In genomic region chr13:111824178-111824577, GRCm38 (mm10) we compare ENCODE assay signal across 18 mouse cellular contexts.
"Had no signal": no experiment of that assay in that cellular context is flagged by ENCODE, and none has a peak within 500 bp of the region (broad histone marks: within the 10 kb centered on the region; RNA-seq: fewer than 3 reads in every experiment).

No protein-coding gene starts in this region.

- ATAC-seq: liver, postnatal 0 days; lung, postnatal 0 days; midbrain, embryonic 13.5 days; midbrain, embryonic 15.5 days had no signal

- H3K4me3 ChIP-seq: liver, embryonic 13.5 days; liver, embryonic 15.5 days; lung, embryonic 15.5 days; midbrain, embryonic 10.5 days; midbrain, embryonic 13.5 days; midbrain, embryonic 15.5 days; neural tube, embryonic 12.5 days; stomach, embryonic 15.5 days had no signal

- H3K36me3 ChIP-seq: liver, embryonic 13.5 days; liver, embryonic 15.5 days; lung, embryonic 15.5 days; midbrain, embryonic 10.5 days; midbrain, embryonic 13.5 days; midbrain, embryonic 15.5 days; neural tube, embryonic 12.5 days; stomach, embryonic 15.5 days had no signal

- H3K27me3 ChIP-seq: lung, embryonic 15.5 days; midbrain, embryonic 13.5 days; midbrain, embryonic 15.5 days; neural tube, embryonic 12.5 days; stomach, embryonic 15.5 days had no signal

- H3K27ac ChIP-seq: liver, embryonic 13.5 days; liver, embryonic 15.5 days; lung, embryonic 15.5 days; macrophage; midbrain, embryonic 10.5 days; midbrain, embryonic 13.5 days; midbrain, embryonic 15.5 days; neural tube, embryonic 12.5 days; stomach, embryonic 15.5 days; stomach, postnatal 0 days had no signal

- H3K4me2 ChIP-seq: liver, embryonic 13.5 days; liver, embryonic 15.5 days; lung, embryonic 15.5 days; midbrain, embryonic 13.5 days; midbrain, embryonic 15.5 days; neural tube, embryonic 12.5 days; stomach, embryonic 15.5 days had no signal

- H3K4me1 ChIP-seq: lung, embryonic 15.5 days; midbrain, embryonic 13.5 days; midbrain, embryonic 15.5 days; neural tube, embryonic 12.5 days; stomach, embryonic 15.5 days had no signal

- DNase-seq: liver, embryonic 13.5 days; liver, postnatal 0 days; lung, adult 2 months; lung, postnatal 14 days; lung, postnatal 36 days; thymus, adult 2 months; thymus, postnatal 25 days; thymus, postnatal 4 days had no signal

- H3K9ac ChIP-seq: liver, embryonic 13.5 days; liver, embryonic 15.5 days; liver, postnatal 0 days; lung, embryonic 15.5 days; midbrain, embryonic 13.5 days; midbrain, embryonic 15.5 days; neural tube, embryonic 12.5 days; stomach, embryonic 15.5 days had no signal

- H3K9me3 ChIP-seq: liver, embryonic 13.5 days; liver, embryonic 15.5 days; lung, embryonic 15.5 days; midbrain, embryonic 10.5 days; midbrain, embryonic 13.5 days; midbrain, embryonic 15.5 days; neural tube, embryonic 12.5 days; stomach, embryonic 15.5 days had no signal
